8 mouse cellular contexts compared by ENCODE assay signal in genomic region chr8:105326968-105327367, GRCm38 (mm10). TPM values are rescaled to one million over a fixed set of nuclear protein-coding genes. Genes with fewer than 3 reads are reported as not detected.
A peak's percentile ranks its signal among the peaks of the same experiment; 100 is the strongest.
DNase-seq lines count a peak whose midpoint lies in the region; ATAC-seq and TF ChIP-seq lines count a peak whose summit lies in the region.

No protein-coding gene starts in this region.

- intact Hi-C loops in left cerebral cortex, postnatal 25 days (cut with DNase I) = loop anchor here (2.0 kb wide), 1 partner anchor 22 kb away; the partner anchor contains the start of gene Slc9a5

- 23% methylated on average over 6 of the region's 6 CpGs for WGBS in liver, adult 2 months
- 35% methylated on average over 6 of the region's 6 CpGs for WGBS in embryonic facial prominence, embryonic 13.5 days
- 32% methylated on average over 6 of the region's 6 CpGs for WGBS in intestine, embryonic 15.5 days
- WGBS in neural tube, embryonic 12.5 days = 49% methylated on average over 6 of the region's 6 CpGs

- no peak for TF ChIP-seq CTCF in liver, adult 2 months (IDR thresholded peaks at IDR 0.05; ENCODE audit: low read depth, low read length)

- no peaks in the 10 kb centered on the region for H3K9me3 ChIP-seq in embryonic facial prominence, embryonic 13.5 days
- H3K9me3 ChIP-seq in intestine, embryonic 15.5 days = no peaks in the 10 kb centered on the region
- H3K9me3 ChIP-seq in neural tube, embryonic 12.5 days = no peaks in the 10 kb centered on the region

- H3K4me2 ChIP-seq in embryonic facial prominence, embryonic 13.5 days = peak overlapping the region; percentile 71
- H3K4me2 ChIP-seq in intestine, embryonic 15.5 days (replicated peaks) = peak overlapping the region; percentile 74
- H3K4me2 ChIP-seq in neural tube, embryonic 12.5 days (replicated peaks) = peak overlapping the region; percentile 82

- TF ChIP-seq POLR2A in liver, adult 2 months (IDR thresholded peaks at IDR 0.05; ENCODE audit: extremely low read depth, insufficient read depth, low read length) = no peak

- ATAC-seq in embryonic facial prominence, embryonic 13.5 days (ENCODE audit: insufficient number of reproducible peaks, insufficient read depth, low FRiP score, low TSS enrichment, low read depth) = no peak
- ATAC-seq in intestine, embryonic 15.5 days = no peak
- no peak for ATAC-seq in neural tube, embryonic 12.5 days (ENCODE audit: low FRiP score, low read depth)

- peaks cover 7% of the 10 kb centered on the region; the same call in 1 of the 2 replicates for H3K36me3 ChIP-seq in liver, adult 2 months (ENCODE audit: control insufficient read depth, insufficient read depth, low read length)
- peaks cover 56% of the 10 kb centered on the region for H3K36me3 ChIP-seq in embryonic facial prominence, embryonic 13.5 days
- peaks cover 39% of the 10 kb centered on the region for H3K36me3 ChIP-seq in intestine, embryonic 15.5 days
- H3K36me3 ChIP-seq in neural tube, embryonic 12.5 days = peaks cover 54% of the 10 kb centered on the region

- no peak for DNase-seq in liver, adult 2 months (ENCODE audit: extremely low read depth, low read depth, low spot score)
- DNase-seq in liver = no peak
- DNase-seq in thymus, adult 18-20 months = no peak
- DNase-seq in left cerebral cortex, postnatal 25 days (ENCODE audit: low spot score in 2 of 2) = no peak
- DNase-seq in right cerebral cortex, postnatal 36 days (ENCODE audit: low spot score in 2 of 2) = no peak

- peak overlapping the region; percentile 57 for H3K9ac ChIP-seq in liver, adult 2 months (ENCODE audit: low read depth, low read length)
- peak overlapping the region; percentile 89 for H3K9ac ChIP-seq in embryonic facial prominence, embryonic 13.5 days
- peak overlapping the region; percentile 74 for H3K9ac ChIP-seq in intestine, embryonic 15.5 days
- H3K9ac ChIP-seq in neural tube, embryonic 12.5 days = peak overlapping the region; percentile 71

- H3K79me2 ChIP-seq in liver, adult 2 months (ENCODE audit: control insufficient read depth, insufficient read depth, low read length) = peaks cover 7% of the 10 kb centered on the region; the same call in 1 of the 2 replicates

- H3K27ac ChIP-seq in liver, adult 2 months (replicated peaks; ENCODE audit: insufficient read depth, low read depth, low read length) = no peak overlapping the region
- H3K27ac ChIP-seq in embryonic facial prominence, embryonic 13.5 days = peak overlapping the region; percentile 89
- H3K27ac ChIP-seq in intestine, embryonic 15.5 days = peak overlapping the region; percentile 86; the same call in 1 of the 2 replicates
- no peak overlapping the region for H3K27ac ChIP-seq in neural tube, embryonic 12.5 days

- H3K4me3 ChIP-seq in liver, adult 2 months (ENCODE audit: insufficient read depth, low read depth, low read length) = peak overlapping the region; percentile 58
- H3K4me3 ChIP-seq in embryonic facial prominence, embryonic 13.5 days = peak overlapping the region; percentile 84
- H3K4me3 ChIP-seq in intestine, embryonic 15.5 days (replicated peaks) = peak overlapping the region; percentile 68
- peak overlapping the region; percentile 70 for H3K4me3 ChIP-seq in neural tube, embryonic 12.5 days

- H3K4me1 ChIP-seq in liver, adult 2 months (ENCODE audit: control insufficient read depth, insufficient read depth, low read length) = peaks cover 11% of the 10 kb centered on the region
- H3K4me1 ChIP-seq in embryonic facial prominence, embryonic 13.5 days = peaks cover 19% of the 10 kb centered on the region
- H3K4me1 ChIP-seq in intestine, embryonic 15.5 days (replicated peaks) = peaks cover 26% of the 10 kb centered on the region
- peaks cover 21% of the 10 kb centered on the region for H3K4me1 ChIP-seq in neural tube, embryonic 12.5 days

- no peaks in the 10 kb centered on the region for H3K27me3 ChIP-seq in liver, adult 2 months (ENCODE audit: control insufficient read depth, insufficient read depth, low read length)
- H3K27me3 ChIP-seq in embryonic facial prominence, embryonic 13.5 days = no peaks in the 10 kb centered on the region
- H3K27me3 ChIP-seq in intestine, embryonic 15.5 days (replicated peaks) = no peaks in the 10 kb centered on the region
- no peaks in the 10 kb centered on the region for H3K27me3 ChIP-seq in neural tube, embryonic 12.5 days (replicated peaks)

RNA-seq across cellular contexts. Expression of gene Tmem208, which starts 0.8 kb away (rescaled TPM):
- total RNA-seq in liver, adult 2 months (2014; rRNA removed) = 97.9 and 104 TPM in 2 replicates
- 87.5 and 90.9 TPM in 2 replicates for polyA plus RNA-seq in liver, adult 2 months (2012; rRNA removed)
- 121 TPM in 2 replicates for polyA plus RNA-seq in embryonic facial prominence, embryonic 13.5 days (2015; fragmentation: Nextera tagmentation; extraction: Ambion mirVana)
- 128 and 151 TPM in 2 replicates for polyA plus RNA-seq in intestine, embryonic 15.5 days (2015; fragmentation: Nextera tagmentation; extraction: Ambion mirVana)
- polyA plus RNA-seq in neural tube, embryonic 12.5 days (2016; fragmentation: Nextera tagmentation; extraction: Ambion mirVana) = 112 and 113 TPM in 2 replicates
- total RNA-seq in left cerebral cortex, postnatal 25 days (2021) = 10 to 100 TPM; 39.8 to 41.7 TPM

RNA-seq across cellular contexts. Expression of gene Lrrc29, which starts 0.9 kb away (rescaled TPM):
- total RNA-seq in liver, adult 2 months (2014; rRNA removed) = 3.0 and 3.2 TPM in 2 replicates
- polyA plus RNA-seq in liver, adult 2 months (2012; rRNA removed) = 7.9 and 12.9 TPM in 2 replicates
- 1.3 and 1.8 TPM in 2 replicates for polyA plus RNA-seq in embryonic facial prominence, embryonic 13.5 days (2015; fragmentation: Nextera tagmentation; extraction: Ambion mirVana)
- 1.3 and 2.3 TPM in 2 replicates for polyA plus RNA-seq in intestine, embryonic 15.5 days (2015; fragmentation: Nextera tagmentation; extraction: Ambion mirVana)
- 1.2 and 1.3 TPM in 2 replicates for polyA plus RNA-seq in neural tube, embryonic 12.5 days (2016; fragmentation: Nextera tagmentation; extraction: Ambion mirVana)
- total RNA-seq in left cerebral cortex, postnatal 25 days (2021) = 1 to 10 TPM; 5.1 to 5.2 TPM

RNA-seq across cellular contexts. Expression of gene Fhod1, which starts 20.8 kb away (rescaled TPM):
- 1.7 and 1.9 TPM in 2 replicates for total RNA-seq in liver, adult 2 months (2014; rRNA removed)
- polyA plus RNA-seq in liver, adult 2 months (2012; rRNA removed) = 3.2 and 7.8 TPM in 2 replicates
- polyA plus RNA-seq in embryonic facial prominence, embryonic 13.5 days (2015; fragmentation: Nextera tagmentation; extraction: Ambion mirVana) = 2.3 and 3.0 TPM in 2 replicates
- polyA plus RNA-seq in intestine, embryonic 15.5 days (2015; fragmentation: Nextera tagmentation; extraction: Ambion mirVana) = 1.3 and 1.9 TPM in 2 replicates
- polyA plus RNA-seq in neural tube, embryonic 12.5 days (2016; fragmentation: Nextera tagmentation; extraction: Ambion mirVana) = 0.92 and 0.98 TPM in 2 replicates
- total RNA-seq in left cerebral cortex, postnatal 25 days (2021) = 1 to 10 TPM; 2.5 to 3.2 TPM

RNA-seq across cellular contexts. Expression of gene Elmo3, which starts 21.6 kb away (rescaled TPM):
- 16.8 and 19.5 TPM in 2 replicates for total RNA-seq in liver, adult 2 months (2014; rRNA removed)
- polyA plus RNA-seq in liver, adult 2 months (2012; rRNA removed) = 32.4 and 33.4 TPM in 2 replicates
- 6.0 and 6.7 TPM in 2 replicates for polyA plus RNA-seq in embryonic facial prominence, embryonic 13.5 days (2015; fragmentation: Nextera tagmentation; extraction: Ambion mirVana)
- polyA plus RNA-seq in intestine, embryonic 15.5 days (2015; fragmentation: Nextera tagmentation; extraction: Ambion mirVana) = 18.3 and 21.2 TPM in 2 replicates
- polyA plus RNA-seq in neural tube, embryonic 12.5 days (2016; fragmentation: Nextera tagmentation; extraction: Ambion mirVana) = 1.5 and 2.2 TPM in 2 replicates
- 1 to 10 TPM in 1 of 2 experiments, under 1 TPM in 1; 0.62 to 1.8 TPM for total RNA-seq in left cerebral cortex, postnatal 25 days (2021)

RNA-seq across cellular contexts. Expression of gene Slc9a5, which starts 21.7 kb away (rescaled TPM):
- under 0.01 and 0.20 TPM in 2 replicates for total RNA-seq in liver, adult 2 months (2014; rRNA removed)
- polyA plus RNA-seq in liver, adult 2 months (2012; rRNA removed) = 0.15 and 0.53 TPM in 2 replicates
- 5.9 and 6.0 TPM in 2 replicates for polyA plus RNA-seq in embryonic facial prominence, embryonic 13.5 days (2015; fragmentation: Nextera tagmentation; extraction: Ambion mirVana)
- 1.4 and 1.7 TPM in 2 replicates for polyA plus RNA-seq in intestine, embryonic 15.5 days (2015; fragmentation: Nextera tagmentation; extraction: Ambion mirVana)
- 4.4 and 4.5 TPM in 2 replicates for polyA plus RNA-seq in neural tube, embryonic 12.5 days (2016; fragmentation: Nextera tagmentation; extraction: Ambion mirVana)
- total RNA-seq in left cerebral cortex, postnatal 25 days (2021) = 10 to 100 TPM; 39.1 to 42.6 TPM

Comparison
In these comparisons a context has a peak if more than half of its experiments do, and no peak if none do; other contexts are left out.
1. H3K27ac ChIP-seq: peak in embryonic facial prominence, embryonic 13.5 days (single experiment) and intestine, embryonic 15.5 days (single experiment); none in liver, adult 2 months (single experiment) and neural tube, embryonic 12.5 days (single experiment).
2. Peak in every context shown above with its lines, with median percentiles within 50 percentile points of each other: H3K4me3 ChIP-seq, H3K9ac ChIP-seq and H3K4me2 ChIP-seq.